ENCODE assay signal across 8 mouse cellular contexts in genomic region chr17:56141702-56142605, GRCm38 (mm10). TPM values are rescaled to one million over a fixed set of nuclear protein-coding genes. Genes with fewer than 3 reads are reported as not detected.
A peak's percentile ranks its signal among the peaks of the same experiment; 100 is the strongest.
DNase-seq lines count a peak whose midpoint lies in the region; ATAC-seq and TF ChIP-seq lines count a peak whose summit lies in the region.

No protein-coding gene starts in this region.

- H3K27me3 ChIP-seq in lung, embryonic 15.5 days, result peaks cover 85% of the 10 kb centered on the region
- H3K27me3 ChIP-seq in heart, embryonic 15.5 days, result peaks cover 93% of the 10 kb centered on the region
- peaks cover 62% of the 10 kb centered on the region for H3K27me3 ChIP-seq in limb, embryonic 14.5 days (ENCODE audit: control insufficient read depth, insufficient read depth, low read length)

- no peak for TF ChIP-seq CTCF in cortical plate, adult 2 months (IDR thresholded peaks at IDR 0.05; ENCODE audit: extremely low read depth, insufficient read depth, low read length)

- H3K9me3 ChIP-seq in lung, embryonic 15.5 days, result no peaks in the 10 kb centered on the region
- H3K9me3 ChIP-seq in heart, embryonic 15.5 days (replicated peaks), result no peaks in the 10 kb centered on the region
- H3K9me3 ChIP-seq in limb, embryonic 14.5 days (ENCODE audit: control insufficient read depth, low read length), result no peaks in the 10 kb centered on the region

- WGBS in lung, embryonic 15.5 days, result under 1% methylated on average over 44 of the region's 47 CpGs
- WGBS in heart, embryonic 15.5 days, result 1% methylated on average over 45 of the region's 47 CpGs
- under 1% methylated on average over 37 of the region's 47 CpGs for WGBS in limb, embryonic 14.5 days

- no peak for DNase-seq in lung, postnatal 14 days
- no peak for DNase-seq in limb, embryonic 14.5 days (ENCODE audit: low spot score)
- peak; percentile 71 for DNase-seq in retina, embryonic 14.5 days (ENCODE audit: low spot score)
- no peak for DNase-seq in MN1 (ENCODE audit: low spot score)
- no peak for DNase-seq in gastrocnemius, postnatal 36 days

- peak; percentile 22; the same call in 1 of the 2 replicates for TF ChIP-seq POLR2A in cortical plate, adult 2 months (IDR thresholded peaks at IDR 0.05; ENCODE audit: extremely low read depth, insufficient read depth, low read length)
- no peak for TF ChIP-seq POLR2A in limb, embryonic 14.5 days (IDR thresholded peaks at IDR 0.05; ENCODE audit: borderline replicate concordance, extremely low read depth, insufficient read depth, insufficient read length)

- peak overlapping the region; percentile 75 for H3K4me2 ChIP-seq in lung, embryonic 15.5 days
- H3K4me2 ChIP-seq in heart, embryonic 15.5 days, result peak overlapping the region; percentile 65
- peak overlapping the region; percentile 52 for H3K4me2 ChIP-seq in limb, embryonic 14.5 days (replicated peaks; ENCODE audit: low read depth, low read length, severe bottlenecking)

- H3K4me3 ChIP-seq in lung, embryonic 15.5 days, result peak overlapping the region; percentile 37
- H3K4me3 ChIP-seq in cortical plate, adult 2 months (ENCODE audit: insufficient read depth, low read length), result peak overlapping the region; percentile 82
- H3K4me3 ChIP-seq in heart, embryonic 15.5 days, result peak overlapping the region; percentile 44
- H3K4me3 ChIP-seq in limb, embryonic 14.5 days (replicated peaks; ENCODE audit: low read length), result peak overlapping the region; percentile 33

- H3K27ac ChIP-seq in lung, embryonic 15.5 days, result no peak overlapping the region
- H3K27ac ChIP-seq in cortical plate, adult 2 months (ENCODE audit: insufficient read depth, low read length), result 0 out of 2 replicates have a peak overlapping the region, but pooled peaks have one; percentile 27
- H3K27ac ChIP-seq in heart, embryonic 15.5 days, result no peak overlapping the region
- no peak overlapping the region for H3K27ac ChIP-seq in limb, embryonic 14.5 days (replicated peaks; ENCODE audit: low read depth, low read length)

- intact Hi-C loops in gastrocnemius, postnatal 36 days (cut with DNase I), result loop anchor here (2.0 kb wide), 1 partner anchor 17 kb away; no protein-coding TSS in a partner anchor

- H3K4me1 ChIP-seq in lung, embryonic 15.5 days, result peaks cover 25% of the 10 kb centered on the region
- H3K4me1 ChIP-seq in cortical plate, adult 2 months (ENCODE audit: control insufficient read depth, insufficient read depth, low read length), result no peaks in the 10 kb centered on the region; the same call in 1 of the 2 replicates
- H3K4me1 ChIP-seq in heart, embryonic 15.5 days (replicated peaks), result peaks cover 29% of the 10 kb centered on the region
- peaks cover 13% of the 10 kb centered on the region; the same call in 1 of the 2 replicates for H3K4me1 ChIP-seq in limb, embryonic 14.5 days (ENCODE audit: control insufficient read depth, insufficient read depth, low read length)

- 0 out of 2 replicates have a peak, but pooled peaks have one; percentile 4 for ATAC-seq in lung, embryonic 15.5 days (ENCODE audit: borderline replicate concordance, extremely low read depth, low FRiP score, low TSS enrichment)
- ATAC-seq in heart, embryonic 15.5 days (replicated peaks; ENCODE audit: insufficient number of reproducible peaks, insufficient read depth, low FRiP score, low read depth), result no peak
- peak; percentile 58 for ATAC-seq in limb, embryonic 14.5 days (ENCODE audit: low FRiP score, low read depth)

- H3K36me3 ChIP-seq in lung, embryonic 15.5 days, result no peaks in the 10 kb centered on the region
- H3K36me3 ChIP-seq in heart, embryonic 15.5 days, result no peaks in the 10 kb centered on the region
- H3K36me3 ChIP-seq in limb, embryonic 14.5 days (ENCODE audit: control insufficient read depth, insufficient read depth, low read length), result no peaks in the 10 kb centered on the region

- H3K9ac ChIP-seq in lung, embryonic 15.5 days, result no peak overlapping the region
- H3K9ac ChIP-seq in heart, embryonic 15.5 days, result peak overlapping the region; percentile 31; the same call in 1 of the 2 replicates
- H3K9ac ChIP-seq in limb, embryonic 14.5 days (ENCODE audit: low read depth, low read length, severe bottlenecking), result peak overlapping the region; percentile 31; the same call in 1 of the 2 replicates

RNA-seq across cellular contexts. Expression of gene Sema6b, which starts 1.8 kb away (rescaled TPM):
- 2.1 TPM in 2 replicates for polyA plus RNA-seq in lung, embryonic 15.5 days (2015; fragmentation: Nextera tagmentation; extraction: Ambion mirVana)
- 87.3 and 88.9 TPM in 2 replicates for polyA plus RNA-seq in cortical plate, adult 2 months (2012; rRNA removed)
- 0.92 and 1.3 TPM in 2 replicates for polyA plus RNA-seq in heart, embryonic 15.5 days (2015; fragmentation: Nextera tagmentation; extraction: Ambion mirVana)
- 10.5 and 13.4 TPM in 2 replicates for polyA plus RNA-seq in limb, embryonic 14.5 days (2012; rRNA removed)
- polyA plus RNA-seq in limb, embryonic 14.5 days (2014; fragmentation: Nextera tagmentation; extraction: Ambion mirVana), result 3.1 and 3.8 TPM in 2 replicates
- 1 to 10 TPM; 2.8 to 2.9 TPM for total RNA-seq in gastrocnemius, postnatal 36 days (2021)

RNA-seq across cellular contexts. Expression of gene Lrg1, which starts 20.2 kb away (rescaled TPM):
- polyA plus RNA-seq in lung, embryonic 15.5 days (2015; fragmentation: Nextera tagmentation; extraction: Ambion mirVana), result 0.55 TPM in 2 replicates
- 2.6 and 3.1 TPM in 2 replicates for polyA plus RNA-seq in cortical plate, adult 2 months (2012; rRNA removed)
- polyA plus RNA-seq in heart, embryonic 15.5 days (2015; fragmentation: Nextera tagmentation; extraction: Ambion mirVana), result 1.0 and 1.3 TPM in 2 replicates
- polyA plus RNA-seq in limb, embryonic 14.5 days (2012; rRNA removed), result 0.27 and 0.29 TPM in 2 replicates
- polyA plus RNA-seq in limb, embryonic 14.5 days (2014; fragmentation: Nextera tagmentation; extraction: Ambion mirVana), result 0.43 and 0.51 TPM in 2 replicates
- 10 to 100 TPM; 14.9 to 15.7 TPM for total RNA-seq in gastrocnemius, postnatal 36 days (2021)

RNA-seq across cellular contexts. Expression of gene Tnfaip8l1, which starts 20.3 kb away (rescaled TPM):
- 15.3 and 18.3 TPM in 2 replicates for polyA plus RNA-seq in lung, embryonic 15.5 days (2015; fragmentation: Nextera tagmentation; extraction: Ambion mirVana)
- polyA plus RNA-seq in cortical plate, adult 2 months (2012; rRNA removed), result 7.5 and 8.5 TPM in 2 replicates
- 6.7 and 9.2 TPM in 2 replicates for polyA plus RNA-seq in heart, embryonic 15.5 days (2015; fragmentation: Nextera tagmentation; extraction: Ambion mirVana)
- 9.3 and 10.3 TPM in 2 replicates for polyA plus RNA-seq in limb, embryonic 14.5 days (2012; rRNA removed)
- 11.6 and 11.7 TPM in 2 replicates for polyA plus RNA-seq in limb, embryonic 14.5 days (2014; fragmentation: Nextera tagmentation; extraction: Ambion mirVana)
- under 1 TPM; 0.41 to 0.64 TPM for total RNA-seq in gastrocnemius, postnatal 36 days (2021)

RNA-seq across cellular contexts. Expression of gene Plin5, which starts 24.6 kb away (rescaled TPM):
- 0.95 and 1.2 TPM in 2 replicates for polyA plus RNA-seq in lung, embryonic 15.5 days (2015; fragmentation: Nextera tagmentation; extraction: Ambion mirVana)
- polyA plus RNA-seq in cortical plate, adult 2 months (2012; rRNA removed), result 0.55 and 0.67 TPM in 2 replicates
- 1.0 and 1.1 TPM in 2 replicates for polyA plus RNA-seq in heart, embryonic 15.5 days (2015; fragmentation: Nextera tagmentation; extraction: Ambion mirVana)
- polyA plus RNA-seq in limb, embryonic 14.5 days (2012; rRNA removed), result not detected in 2 replicates
- polyA plus RNA-seq in limb, embryonic 14.5 days (2014; fragmentation: Nextera tagmentation; extraction: Ambion mirVana), result 0.10 and 0.17 TPM in 2 replicates
- 10 to 100 TPM; 26.5 to 43.5 TPM for total RNA-seq in gastrocnemius, postnatal 36 days (2021)

RNA-seq across cellular contexts. Expression of gene Plin4, which starts 32.4 kb away (rescaled TPM):
- polyA plus RNA-seq in lung, embryonic 15.5 days (2015; fragmentation: Nextera tagmentation; extraction: Ambion mirVana), result 0.10 and 0.19 TPM in 2 replicates
- polyA plus RNA-seq in cortical plate, adult 2 months (2012; rRNA removed), result 0.73 and 1.2 TPM in 2 replicates
- 0.41 and 0.57 TPM in 2 replicates for polyA plus RNA-seq in heart, embryonic 15.5 days (2015; fragmentation: Nextera tagmentation; extraction: Ambion mirVana)
- 0.04 and 0.09 TPM in 2 replicates for polyA plus RNA-seq in limb, embryonic 14.5 days (2012; rRNA removed)
- 0.07 and 0.11 TPM in 2 replicates for polyA plus RNA-seq in limb, embryonic 14.5 days (2014; fragmentation: Nextera tagmentation; extraction: Ambion mirVana)
- total RNA-seq in gastrocnemius, postnatal 36 days (2021), result 100 to 1,000 TPM; 242 to 290 TPM
